Mouse (Mus musculus) kidney, postnatal 10 days (tissue): ENCODE measurements around the gene Ctrc.
A peak's percentile ranks its signal among the peaks of the same experiment; 100 is the strongest.
"Not testable (repeated sequence)": the region's sequence is repeated elsewhere in the genome, so short reads cannot be mapped to it uniquely, and the experiment has no call there.

Experiments used
- DNase-seq: peaks from one replicate; pipeline ENCODE4 v3.0.0; 2021; ENCODE audit warnings: mixed read lengths

Gene Ctrc

GRCm38 (mm10) chr4:141784835-141785234, 61.3 kb downstream of the Ctrc start:
- no peak for DNase-seq

GRCm38 (mm10) chr4:141781201-141781985, 64.8 kb downstream of the Ctrc start:
- no peak for DNase-seq

GRCm38 (mm10) chr4:141779828-141780227, 66.3 kb downstream of the Ctrc start:
- DNase-seq: no peak

- DNase-seq: not testable (repeated sequence)
Observed at GRCm38 (mm10) chr4:141773019-141773418, 73.1 kb downstream of the Ctrc start.

GRCm38 (mm10) chr4:141771823-141772222, 74.3 kb downstream of the Ctrc start:
- no peak for DNase-seq

GRCm38 (mm10) chr4:141769501-141770160, 76.5 kb downstream of the Ctrc start:
- DNase-seq: no peak

- peak; percentile 37 for DNase-seq
Observed at GRCm38 (mm10) chr4:141767353-141768036, 78.7 kb downstream of the Ctrc start.

- DNase-seq: peak; percentile 74
Observed at GRCm38 (mm10) chr4:141766668-141767352, 79.3 kb downstream of the Ctrc start.

GRCm38 (mm10) chr4:141766316-141766667, 79.9 kb downstream of the Ctrc start:
- no peak for DNase-seq

- no peak for DNase-seq
Observed at GRCm38 (mm10) chr4:141765008-141765407, 81.2 kb downstream of the Ctrc start.
